Comparison of ENCODE assay signal across 32 mouse cellular contexts in genomic region chr16:32856751-32857150, GRCm38 (mm10). TPM values are rescaled to one million over a fixed set of nuclear protein-coding genes. Genes with fewer than 3 reads are reported as not detected.
A peak's percentile ranks its signal among the peaks of the same experiment; 100 is the strongest.
DNase-seq lines count a peak whose midpoint lies in the region; ATAC-seq lines count a peak whose summit lies in the region.
"Had no signal": no experiment of that assay in that cellular context is flagged by ENCODE, and none has a peak within 500 bp of the region (broad histone marks: within the 10 kb centered on the region; RNA-seq: fewer than 3 reads in every experiment).

No protein-coding gene starts in this region.

- no peak overlapping the region for H3K4me3 ChIP-seq in heart, embryonic 10.5 days
- no peak overlapping the region for H3K4me3 ChIP-seq in midbrain, embryonic 15.5 days
- H3K4me3 ChIP-seq: embryonic facial prominence, embryonic 13.5 days; embryonic facial prominence, embryonic 15.5 days; erythroblast, embryonic 14.5 days; forebrain, embryonic 10.5 days; forebrain, embryonic 12.5 days had no signal

- WGBS in heart, embryonic 10.5 days: 89% methylated on average over 3 of the region's 3 CpGs
- 90% methylated on average over 3 of the region's 3 CpGs for WGBS in midbrain, embryonic 15.5 days

- H3K9me3 ChIP-seq in heart, embryonic 10.5 days: no peaks in the 10 kb centered on the region
- no peaks in the 10 kb centered on the region for H3K9me3 ChIP-seq in midbrain, embryonic 15.5 days
- H3K9me3 ChIP-seq: embryonic facial prominence, embryonic 13.5 days; embryonic facial prominence, embryonic 15.5 days; forebrain, embryonic 10.5 days; forebrain, embryonic 12.5 days; G1E had no signal

- 0 out of 2 replicates have a peak overlapping the region, but pooled peaks have one; percentile 44 for H3K27ac ChIP-seq in heart, embryonic 10.5 days
- no peak overlapping the region for H3K27ac ChIP-seq in midbrain, embryonic 15.5 days
- H3K27ac ChIP-seq: embryonic facial prominence, embryonic 13.5 days; embryonic facial prominence, embryonic 15.5 days; forebrain, embryonic 10.5 days; forebrain, embryonic 12.5 days had no signal

- H3K9ac ChIP-seq in midbrain, embryonic 15.5 days: no peak overlapping the region
- H3K9ac ChIP-seq: embryonic facial prominence, embryonic 13.5 days; embryonic facial prominence, embryonic 15.5 days; forebrain, embryonic 12.5 days had no signal

- no peak overlapping the region for H3K4me2 ChIP-seq in midbrain, embryonic 15.5 days
- H3K4me2 ChIP-seq: embryonic facial prominence, embryonic 13.5 days; embryonic facial prominence, embryonic 15.5 days; forebrain, embryonic 12.5 days had no signal

- no peaks in the 10 kb centered on the region for H3K27me3 ChIP-seq in heart, embryonic 10.5 days (ENCODE audit: insufficient read depth, poor library complexity, severe bottlenecking)
- no peaks in the 10 kb centered on the region for H3K27me3 ChIP-seq in midbrain, embryonic 15.5 days (replicated peaks)
- H3K27me3 ChIP-seq: CH12.LX; embryonic facial prominence, embryonic 13.5 days; embryonic facial prominence, embryonic 15.5 days; forebrain, embryonic 12.5 days; Patski had no signal

- peaks cover 34% of the 10 kb centered on the region for H3K36me3 ChIP-seq in heart, embryonic 10.5 days
- H3K36me3 ChIP-seq in midbrain, embryonic 15.5 days (replicated peaks): 0 out of 2 replicates have a peak, but pooled peaks cover 6% of the 10 kb centered on the region

- peaks cover 50% of the 10 kb centered on the region for H3K4me1 ChIP-seq in heart, embryonic 10.5 days
- H3K4me1 ChIP-seq in midbrain, embryonic 15.5 days: no peaks in the 10 kb centered on the region
- H3K4me1 ChIP-seq: forebrain, embryonic 10.5 days had no signal

- intact Hi-C loops in heart, postnatal 36 days (cut with DNase I): no loop called here

- ATAC-seq in midbrain, embryonic 15.5 days (replicated peaks): no peak
- ATAC-seq: activated CD4-positive, CD25-positive, alpha-beta regulatory T cell, adult 4 months; CD4-positive, CD25-positive, alpha-beta regulatory T cell, adult 4 months; forebrain, embryonic 14.5 days; Patski had no signal

- DNase-seq in gastrocnemius, adult 18-20 months (ENCODE audit: low spot score): peak; percentile 69
- DNase-seq in gastrocnemius, postnatal 10 days: no peak
- no peak for DNase-seq in heart, embryonic 10.5 days (ENCODE audit: low spot score)
- DNase-seq in heart, postnatal 36 days: no peak
- peak; percentile 63 for DNase-seq in gastrocnemius, postnatal 25 days
- peak; percentile 50 for DNase-seq in skeletal muscle tissue, adult 2 months (ENCODE audit: low read depth, low spot score)
- DNase-seq in cerebellum, postnatal 36 days: no peak
- DNase-seq: adrenal gland, adult 8-10 months; adrenal gland, postnatal 14 days; adrenal gland, postnatal 36 days; B cell, adult 2 months; cerebellum, adult 11-12 months; cerebellum, adult 2 months; cerebellum, adult 9-10 months; cerebellum, postnatal 10 days; cerebellum, postnatal 25 days; embryo, embryonic 11 days had no signal

RNA-seq across cellular contexts. Expression of gene Fyttd1, which starts 20.5 kb away (rescaled TPM):
- 10 to 100 TPM; 85.6 to 97.9 TPM for total RNA-seq in gastrocnemius, adult 18-20 months (2021)
- total RNA-seq in gastrocnemius, postnatal 10 days (2021): 100 to 1,000 TPM; 134 to 138 TPM
- polyA plus RNA-seq in heart, embryonic 10.5 days (2016; fragmentation: Nextera tagmentation; extraction: Ambion mirVana): 122 and 149 TPM in 2 replicates
- 100 to 1,000 TPM in 1 of 2 experiments, 10 to 100 TPM in 1; 98.9 to 101 TPM for total RNA-seq in heart, postnatal 36 days (2021)
- total RNA-seq in gastrocnemius, postnatal 25 days (2021): 10 to 100 TPM; 79.8 to 85.6 TPM
- 100 and 110 TPM in 2 replicates for polyA plus RNA-seq in midbrain, embryonic 15.5 days (2015; fragmentation: Nextera tagmentation; extraction: Ambion mirVana)

RNA-seq across cellular contexts. Expression of gene Rubcn, which starts 20.8 kb away (rescaled TPM):
- 10 to 100 TPM; 22.5 to 24.8 TPM for total RNA-seq in gastrocnemius, adult 18-20 months (2021)
- 10 to 100 TPM; 33.5 to 38.6 TPM for total RNA-seq in gastrocnemius, postnatal 10 days (2021)
- 23.5 and 34.5 TPM in 2 replicates for polyA plus RNA-seq in heart, embryonic 10.5 days (2016; fragmentation: Nextera tagmentation; extraction: Ambion mirVana)
- total RNA-seq in heart, postnatal 36 days (2021): 10 to 100 TPM; 35.1 to 35.9 TPM
- 10 to 100 TPM; 24.3 to 26.7 TPM for total RNA-seq in gastrocnemius, postnatal 25 days (2021)
- 37.3 and 38.0 TPM in 2 replicates for polyA plus RNA-seq in midbrain, embryonic 15.5 days (2015; fragmentation: Nextera tagmentation; extraction: Ambion mirVana)

RNA-seq across cellular contexts. Expression of gene Smbd1, which starts 46.5 kb away (rescaled TPM):
- not detected for total RNA-seq in gastrocnemius, adult 18-20 months (2021)
- total RNA-seq in gastrocnemius, postnatal 10 days (2021): not detected
- polyA plus RNA-seq in heart, embryonic 10.5 days (2016; fragmentation: Nextera tagmentation; extraction: Ambion mirVana): not detected in 2 replicates
- total RNA-seq in heart, postnatal 36 days (2021): not detected
- total RNA-seq in gastrocnemius, postnatal 25 days (2021): not detected
- polyA plus RNA-seq in midbrain, embryonic 15.5 days (2015; fragmentation: Nextera tagmentation; extraction: Ambion mirVana): not detected in 2 replicates
- total RNA-seq: adrenal gland, adult 18-20 months; adrenal gland, adult 8-10 months; adrenal gland, postnatal 14 days; adrenal gland, postnatal 36 days; CH12.LX; common myeloid progenitor, adult 5-6 weeks; G1E had no signal
- polyA plus RNA-seq: activated CD4-positive, CD25-positive, alpha-beta regulatory T cell, adult 4 months; CD4-positive, CD25-positive, alpha-beta regulatory T cell, adult 4 months; cerebellum, adult 2 months; embryonic facial prominence, embryonic 11.5 days; embryonic facial prominence, embryonic 13.5 days; embryonic facial prominence, embryonic 15.5 days; erythroblast, embryonic 14.5 days; forebrain, embryonic 10.5 days; forebrain, embryonic 12.5 days; forebrain, embryonic 14.5 days; G1E; Patski had no signal

RNA-seq across cellular contexts. Expression of gene Lrch3, which starts 57.1 kb away (rescaled TPM):
- 10 to 100 TPM; 13.2 to 14.5 TPM for total RNA-seq in gastrocnemius, adult 18-20 months (2021)
- total RNA-seq in gastrocnemius, postnatal 10 days (2021): 10 to 100 TPM; 21.3 to 26.4 TPM
- 23.7 and 26.6 TPM in 2 replicates for polyA plus RNA-seq in heart, embryonic 10.5 days (2016; fragmentation: Nextera tagmentation; extraction: Ambion mirVana)
- total RNA-seq in heart, postnatal 36 days (2021): 10 to 100 TPM; 24.6 to 25.4 TPM
- 10 to 100 TPM; 13.7 to 15.4 TPM for total RNA-seq in gastrocnemius, postnatal 25 days (2021)
- polyA plus RNA-seq in midbrain, embryonic 15.5 days (2015; fragmentation: Nextera tagmentation; extraction: Ambion mirVana): 43.0 and 56.3 TPM in 2 replicates

RNA-seq across cellular contexts. Expression of gene Muc20, which starts 59.5 kb away (rescaled TPM):
- total RNA-seq in gastrocnemius, adult 18-20 months (2021): under 1 TPM; 0.32 to 0.40 TPM
- under 1 TPM; 0.21 to 0.41 TPM for total RNA-seq in gastrocnemius, postnatal 10 days (2021)
- polyA plus RNA-seq in heart, embryonic 10.5 days (2016; fragmentation: Nextera tagmentation; extraction: Ambion mirVana): 0.07 and 0.19 TPM in 2 replicates
- under 1 TPM; 0.14 to 0.25 TPM for total RNA-seq in heart, postnatal 36 days (2021)
- under 1 TPM; 0.28 to 0.64 TPM for total RNA-seq in gastrocnemius, postnatal 25 days (2021)
- not detected in 2 replicates for polyA plus RNA-seq in midbrain, embryonic 15.5 days (2015; fragmentation: Nextera tagmentation; extraction: Ambion mirVana)
- total RNA-seq: adrenal gland, postnatal 36 days; common myeloid progenitor, adult 5-6 weeks had no signal
- polyA plus RNA-seq: cerebellum, adult 2 months; embryonic facial prominence, embryonic 11.5 days; embryonic facial prominence, embryonic 13.5 days; forebrain, embryonic 10.5 days; forebrain, embryonic 12.5 days; forebrain, embryonic 14.5 days; G1E had no signal

Comparison
In these comparisons a context has a peak if more than half of its experiments do, and no peak if none do; other contexts are left out.
1. DNase-seq: peak in gastrocnemius, adult 18-20 months (single experiment), gastrocnemius, postnatal 25 days (single experiment) and skeletal muscle tissue, adult 2 months (single experiment); none in gastrocnemius, postnatal 10 days (single experiment), heart, embryonic 10.5 days (single experiment), heart, postnatal 36 days (0 of 2) and cerebellum, postnatal 36 days (0 of 2).